Mouse (Mus musculus) adrenal gland, adult 18-20 months (tissue): ENCODE measurements at regions not wholly inside any gene's neighbourhood (a gene's known extent, or its start where the extent isn't known, plus 50 kb on each side); places are given as distances from the start of the nearest gene placed in this dataset.

Experiments used
- DNase-seq, 2 experiments: peaks; one replicate each; pipeline ENCODE4 v3.0.0; 2021 to 2022; ENCODE audit warnings: low spot score in 2 of 2

DNA sequence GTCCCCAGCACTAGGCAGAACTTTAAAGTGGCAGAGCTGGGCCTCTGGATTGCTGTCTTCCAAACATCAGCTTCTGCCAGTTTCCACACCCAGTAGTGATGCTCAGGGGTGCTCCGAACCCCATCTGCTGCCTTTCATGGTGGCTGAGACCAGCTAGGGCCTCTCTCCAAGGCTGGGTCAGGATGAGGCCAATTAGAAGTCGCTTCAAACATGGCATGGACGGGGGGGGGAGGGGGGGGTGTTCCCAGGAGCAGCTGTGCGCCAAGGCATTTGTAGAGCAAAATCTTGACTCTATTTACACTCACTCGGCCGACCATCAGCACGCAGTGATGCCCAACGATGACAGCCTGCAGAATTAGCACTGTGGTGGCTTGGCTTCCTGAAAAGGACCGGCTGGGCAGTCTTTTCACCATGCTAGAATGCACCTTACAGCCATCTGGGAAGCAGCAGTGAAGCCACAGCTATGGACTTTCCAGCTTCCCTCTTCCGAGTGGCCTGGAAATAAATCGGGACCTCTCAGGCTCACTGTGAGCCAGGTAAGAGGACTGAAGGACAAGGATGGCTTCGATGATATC lies 73.7 kb upstream of the Msx1 start:
- no peak for DNase-seq

DNA sequence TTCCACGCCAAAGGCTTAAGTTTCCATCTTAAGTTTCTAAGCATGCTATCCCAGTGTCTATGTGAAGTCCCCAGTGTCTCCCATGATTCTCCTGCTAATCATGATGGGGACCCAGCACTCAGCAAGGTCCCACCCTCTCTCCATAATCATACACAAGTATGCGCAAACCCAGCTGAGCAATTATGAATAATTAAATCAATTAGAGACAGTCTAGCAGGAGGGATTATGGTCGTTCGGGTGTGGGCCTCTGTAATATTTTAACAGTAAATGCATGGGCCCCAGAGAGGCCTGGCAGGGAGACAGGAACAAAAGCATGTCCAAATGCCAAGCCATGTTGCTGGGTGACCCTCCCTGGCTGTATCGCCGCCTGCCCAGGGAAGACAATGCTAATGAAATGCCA lies 73.1 kb upstream of the Msx1 start:
- DNase-seq, result no peak

DNA sequence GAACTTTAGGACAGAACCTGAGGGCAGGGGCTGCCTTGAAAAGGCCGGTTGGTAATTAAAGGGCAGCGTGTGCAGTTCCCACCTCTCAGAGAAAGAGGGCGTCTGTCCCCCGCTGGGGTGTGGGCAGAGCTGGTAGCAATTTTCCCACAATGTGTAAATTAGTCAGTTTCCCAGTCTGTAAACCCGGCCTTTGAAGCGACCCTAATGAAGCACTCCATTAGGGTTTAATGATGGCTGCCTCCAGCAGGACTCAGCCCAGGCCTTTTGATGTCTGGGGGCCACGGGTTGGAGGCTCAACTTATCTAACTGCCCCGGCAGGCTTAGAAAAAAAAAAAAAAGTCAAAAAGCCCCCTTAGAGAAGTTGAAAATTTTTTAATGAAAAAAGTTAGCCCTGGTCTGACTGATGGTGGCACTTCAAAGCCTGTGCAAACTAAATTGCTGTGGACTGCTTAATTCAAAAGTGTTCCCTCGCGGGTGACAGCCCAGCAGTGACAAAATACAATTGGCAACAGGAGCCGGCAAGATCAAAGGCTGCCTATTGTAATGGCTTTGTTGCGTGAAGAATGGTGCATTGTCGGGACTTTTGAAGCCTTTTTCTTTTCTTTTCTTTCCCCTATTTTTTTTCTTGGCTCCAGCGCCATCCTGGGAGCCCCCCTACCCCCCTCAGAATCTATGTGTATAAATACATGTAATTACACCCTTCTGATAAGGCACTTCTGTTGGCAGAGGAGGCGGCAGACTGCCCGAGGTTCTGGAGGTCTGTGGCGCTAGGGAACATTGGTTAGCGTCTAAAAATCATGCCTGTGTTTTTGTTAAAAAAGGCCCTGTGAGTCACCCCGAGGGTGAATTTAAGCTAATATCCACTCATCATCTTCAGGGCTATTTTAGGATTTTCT lies 71.3 kb upstream of the Msx1 start:
- no peak for DNase-seq

DNA sequence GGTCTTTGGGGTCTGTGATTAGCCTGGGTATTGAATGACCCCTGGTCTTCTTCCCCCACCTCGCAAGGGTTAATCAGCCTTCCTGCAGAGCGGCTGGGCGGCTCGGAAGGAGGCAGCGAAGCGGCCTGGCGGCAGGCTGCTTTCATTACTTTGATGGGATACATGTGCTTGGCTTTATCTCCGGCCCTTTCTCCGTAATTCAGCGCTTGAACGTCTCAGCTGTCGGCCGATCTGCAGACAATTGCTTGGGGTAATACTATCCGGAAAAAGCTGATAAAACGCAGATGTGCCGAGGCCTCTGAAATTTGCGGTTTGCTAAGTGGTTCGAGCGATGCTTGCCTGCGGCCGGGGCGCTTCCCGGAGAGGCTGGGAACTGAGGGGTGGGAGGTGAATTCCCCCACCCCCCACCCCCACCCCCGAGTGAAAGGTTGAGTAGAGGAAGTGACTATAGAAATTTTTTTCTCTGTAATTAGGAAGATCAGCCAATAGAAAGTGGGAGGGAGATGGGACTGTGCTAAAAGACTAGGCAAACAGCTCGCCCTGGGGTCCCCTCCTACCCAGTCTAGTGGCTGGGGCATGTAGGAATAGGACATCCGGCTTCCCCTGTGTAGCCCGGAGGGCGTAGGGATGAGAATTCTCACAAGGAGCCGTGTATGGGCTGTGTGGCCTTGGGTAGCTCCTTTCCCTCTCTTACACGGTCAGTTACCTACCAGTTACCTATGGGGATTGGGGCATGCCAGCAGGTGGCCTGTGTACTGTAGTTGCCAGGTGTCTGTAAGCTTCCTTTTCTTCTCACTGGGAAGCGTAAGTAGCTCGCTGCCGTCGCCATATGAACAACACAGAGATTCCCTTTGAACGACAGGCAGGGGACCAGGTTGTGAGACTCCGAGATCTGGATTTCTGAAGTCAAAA lies 69.5 kb upstream of the Msx1 start:
- no peak for DNase-seq

DNA sequence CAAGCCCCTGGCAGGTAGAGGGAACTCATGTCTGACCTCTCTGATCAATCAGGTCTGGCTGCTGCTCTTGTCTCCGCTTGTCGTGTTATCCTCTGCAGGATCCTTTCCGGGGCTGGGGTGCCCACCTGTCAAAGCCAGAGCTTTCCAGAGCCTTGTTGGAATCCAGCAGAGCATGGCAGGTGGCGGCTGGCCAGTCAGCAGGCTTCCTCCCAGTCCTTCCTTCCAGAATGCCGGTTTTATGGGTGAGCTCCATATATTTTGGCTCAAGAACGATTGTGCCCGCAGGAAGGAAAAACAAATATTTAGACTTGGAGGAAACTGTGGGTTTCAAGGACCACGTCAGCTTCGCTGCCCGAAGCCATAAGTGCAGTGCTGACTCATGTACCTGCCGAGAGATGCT lies 66.3 kb upstream of the Msx1 start:
- DNase-seq, result no peak

DNA sequence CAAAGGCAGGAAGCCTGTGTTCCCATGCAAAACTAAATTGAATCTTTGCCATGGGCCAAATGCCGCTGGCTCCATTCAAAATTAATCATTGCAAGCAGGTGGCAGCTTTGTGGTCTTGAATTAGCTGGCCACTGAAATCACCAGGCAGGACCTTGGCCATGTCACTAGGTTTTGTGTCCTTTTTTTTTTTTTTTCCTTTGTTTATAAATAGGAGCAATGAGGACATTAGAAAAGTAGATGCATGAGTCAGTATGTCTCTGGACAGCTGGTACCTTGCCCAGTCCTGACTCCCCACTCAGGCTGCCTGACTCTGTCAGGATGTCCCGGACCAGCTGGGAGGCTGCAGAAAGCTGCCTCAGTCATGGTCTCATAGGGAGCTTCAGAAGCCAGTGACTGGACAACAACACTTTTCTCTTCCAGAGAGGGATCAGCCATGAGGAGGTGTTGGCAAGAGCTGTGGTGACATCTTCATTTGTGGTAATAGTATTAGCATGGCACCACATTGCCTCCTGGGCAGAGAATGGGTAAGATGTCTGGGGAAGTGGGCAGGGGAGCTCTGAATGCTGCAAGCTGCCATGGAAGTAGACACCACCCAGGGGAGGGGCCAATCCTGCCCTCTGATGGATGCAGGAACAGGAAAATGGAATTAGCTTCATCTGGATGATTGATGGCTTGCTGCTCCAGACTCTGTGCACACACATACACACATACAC lies 55.4 kb upstream of the Msx1 start:
- no peak for DNase-seq

DNA sequence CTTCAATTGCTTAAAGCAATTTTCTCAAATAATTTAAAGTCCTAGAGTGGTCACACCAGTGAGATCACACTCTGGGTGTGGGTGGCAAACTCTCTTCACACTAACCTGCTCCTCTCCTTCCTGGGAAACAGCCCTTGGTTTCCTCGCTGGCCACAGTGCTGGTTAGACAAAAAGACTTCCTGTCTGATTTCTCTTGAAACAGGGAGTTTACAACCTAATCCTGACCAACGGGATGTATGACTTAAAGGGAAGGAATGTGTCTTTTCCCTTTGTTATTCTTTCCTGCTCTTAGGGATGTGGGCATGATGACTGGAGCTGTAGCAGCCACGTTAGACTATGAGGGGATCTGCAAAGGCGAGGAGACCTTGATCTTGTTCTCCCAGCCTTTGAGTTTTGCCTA lies 51.9 kb upstream of the Msx1 start:
- no peak for DNase-seq

DNA sequence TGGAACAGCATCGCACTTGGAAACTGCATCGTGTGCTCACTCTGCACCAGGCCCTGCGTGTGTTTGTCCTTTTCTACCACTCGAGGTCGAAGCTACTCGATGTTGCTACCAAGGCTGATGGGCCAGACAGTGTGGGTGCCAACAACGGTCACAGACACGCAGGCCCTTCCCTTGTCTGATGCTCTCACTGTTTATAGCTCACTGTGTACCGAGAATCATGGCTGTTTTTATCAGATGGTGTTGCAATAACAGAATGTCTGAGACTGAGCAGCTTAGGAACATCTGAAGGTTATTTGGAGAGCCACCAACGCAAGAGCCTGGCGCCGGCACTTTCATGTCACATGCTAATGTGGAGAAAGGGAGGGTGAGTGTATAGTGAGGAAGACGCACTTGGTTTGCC lies 51.1 kb upstream of the Msx1 start:
- no peak for DNase-seq

DNA sequence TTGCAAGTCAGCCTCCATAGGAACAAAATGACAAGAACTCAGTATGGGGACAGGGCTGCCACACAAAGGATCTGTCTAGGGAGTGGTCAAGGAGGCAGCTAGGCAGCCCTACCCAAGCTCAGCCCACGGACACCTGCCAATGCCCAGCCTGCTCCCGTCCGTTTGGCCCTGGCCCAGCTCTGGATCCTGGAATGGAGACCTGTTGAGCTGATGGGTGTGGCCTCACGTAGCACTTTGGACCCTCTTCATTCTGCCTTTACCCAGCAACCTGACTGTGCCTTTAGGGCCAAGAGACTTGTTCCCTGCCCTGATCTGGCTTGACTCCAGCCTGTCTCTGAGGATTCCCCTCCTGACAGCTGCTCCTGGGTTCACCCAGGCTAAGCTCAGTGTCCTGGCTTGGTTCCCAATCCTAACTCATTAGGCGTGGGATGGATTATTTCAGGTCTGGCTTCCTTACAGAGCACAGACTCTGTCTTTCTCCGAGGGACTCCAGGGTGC lies 50.5 kb upstream of the Msx1 start:
- no peak for DNase-seq
